Mouse (Mus musculus) heart, postnatal 0 days (tissue): Measurements from ENCODE around the gene Pde2a. TPM values are rescaled to one million over a fixed set of nuclear protein-coding genes. Genes with fewer than 3 reads are reported as not detected.

Experiments used
- ATAC-seq: fragments of 200-750 bp; cut with Nextera tagmentation; 2 replicates; pipeline ENCODE4 v1.8.0; 2017; ENCODE audit warnings: low read depth, moderate number of reproducible peaks, moderate library complexity; ENCODE audit not compliant: insufficient read depth
- DNase-seq: peaks from one replicate; pipeline ENCODE4 v3.0.0-alpha.2; 2016; ENCODE audit warnings: low spot score
- H3K27ac ChIP-seq: fragments of 300-500 bp; sonication (generic); 2 replicates; pipeline ENCODE4 v1.5.1; 2014; ENCODE audit warnings: low read depth, mild to moderate bottlenecking
- H3K27me3 ChIP-seq: fragments of 300-500 bp; sonication (generic); 2 replicates; pipeline ENCODE4 v1.6.1; 2014; ENCODE audit warnings: low read length, mixed read lengths; ENCODE audit not compliant: control insufficient read depth, insufficient read depth
- H3K36me3 ChIP-seq: fragments of 300-500 bp; sonication (generic); replicated peaks from 2 replicates; pipeline ENCODE4 v1.6.1; 2014; ENCODE audit warnings: low read length, mixed read lengths; ENCODE audit not compliant: control insufficient read depth, insufficient read depth
- H3K4me1 ChIP-seq: fragments of 300-500 bp; sonication (generic); 2 replicates; pipeline ENCODE4 v1.6.1; 2014; ENCODE audit warnings: antibody characterized with exemption; ENCODE audit not compliant: control insufficient read depth, insufficient read depth
- H3K4me2 ChIP-seq: fragments of 300-500 bp; sonication (generic); 2 replicates; pipeline ENCODE4 v1.6.1; 2014; ENCODE audit warnings: low read depth, mild to moderate bottlenecking, low read length, moderate library complexity
- H3K4me3 ChIP-seq: fragments of 300-500 bp; sonication (generic); 2 replicates; pipeline ENCODE4 v1.5.1; 2014; ENCODE audit warnings: low read depth, low read length
- H3K9ac ChIP-seq: fragments of 300-500 bp; sonication (generic); replicated peaks from 2 replicates; pipeline ENCODE4 v1.6.1; 2014; ENCODE audit warnings: low read depth, low read length, mixed read lengths
- H3K9me3 ChIP-seq: fragments of 300-500 bp; sonication (generic); replicated peaks from 2 replicates; pipeline ENCODE4 v1.6.1; 2016; ENCODE audit warnings: low read length; ENCODE audit not compliant: control insufficient read depth
- CTCF ChIP-seq: IDR thresholded peaks from 2 replicates; pipeline ENCODE4 v1.5.1; 2016; ENCODE audit warnings: antibody characterized with exemption, control low read depth, low read depth
- EP300 ChIP-seq: IDR thresholded peaks from 2 replicates; pipeline ENCODE4 v1.6.1; 2016; ENCODE audit warnings: antibody characterized with exemption, low read depth
- WGBS: fragments of 180-500 bp; shearing (Covaris S2); extraction: QIAGEN DNeasy Blood & Tissue Kit; methylation state at CpG from one replicate; pipeline ENCODE4 v1.1.7; 2014; 5-methylcytosine and 5-hydroxymethylcytosine counted together
- polyA plus RNA-seq: library from polyadenylated mRNA; unstranded; fragments of >200 nt; fragmentation: Nextera tagmentation; extraction: Ambion mirVana; gene quantifications from 2 replicates; pipeline ENCODE4 v1.2.1, GENCODE M21; 2015
- total RNA-seq: library from RNA; depleted of rRNA; stranded (reverse); fragments of >200 nt; gene quantifications from 2 replicates; pipeline ENCODE4 v1.2.3, GENCODE M21; 2014; ENCODE audit warnings: low replicate concordance

The Pde2a gene
- total and polyA plus RNA-seq, 2 experiments from 2014 or later, result 4.7 to 19.3 TPM

- H3K4me3 ChIP-seq, result no peak overlapping the region
- H3K9me3 ChIP-seq, result no peaks in the 10 kb centered on the region
- H3K9ac ChIP-seq, result no peak overlapping the region; the same call in 1 of the 2 replicates
- TF ChIP-seq EP300, result no peak; the same call in 1 of the 2 replicates
- TF ChIP-seq CTCF, result no peak
- ATAC-seq (peak; percentile 50), DNase-seq (no peak)
- H3K27ac ChIP-seq, result peak overlapping the region; percentile 84
- H3K4me2 ChIP-seq, result no peak overlapping the region
- no peaks in the 10 kb centered on the region for H3K36me3 ChIP-seq
- peaks cover 49% of the 10 kb centered on the region for H3K4me1 ChIP-seq
- 67% methylated on average over 8 of the region's 8 CpGs for WGBS
- no peaks in the 10 kb centered on the region for H3K27me3 ChIP-seq
These were observed 44.5 kb downstream of the Pde2a start for GRCm38 (mm10) chr7:101465850-101466580.

GRCm38 (mm10) chr7:101466581-101467081 is 45.1 kb downstream of the Pde2a start:
- H3K4me3 ChIP-seq, result no peak overlapping the region
- no peaks in the 10 kb centered on the region for H3K36me3 ChIP-seq
- peak overlapping the region; percentile 84 for H3K27ac ChIP-seq
- peak; percentile 62 for ATAC-seq
- H3K4me1 ChIP-seq, result peaks cover 48% of the 10 kb centered on the region
- peak; percentile 26 for TF ChIP-seq CTCF
- TF ChIP-seq EP300, result no peak
- no peaks in the 10 kb centered on the region for H3K27me3 ChIP-seq
- H3K4me2 ChIP-seq, result no peak overlapping the region
- H3K9ac ChIP-seq, result no peak overlapping the region
- no peaks in the 10 kb centered on the region for H3K9me3 ChIP-seq
- peak; percentile 74 for DNase-seq
- 56% methylated on average over 6 of the region's 6 CpGs for WGBS

GRCm38 (mm10) chr7:101471423-101471822 is 49.9 kb downstream of the Pde2a start:
- TF ChIP-seq CTCF (no peak), EP300 (no peak)
- H3K27ac ChIP-seq, result no peak overlapping the region
- no peaks in the 10 kb centered on the region for H3K36me3 ChIP-seq
- H3K9me3 ChIP-seq, result no peaks in the 10 kb centered on the region
- no peak overlapping the region for H3K9ac ChIP-seq
- DNase-seq (no peak), ATAC-seq (no peak)
- H3K4me1 ChIP-seq, result peaks cover 43% of the 10 kb centered on the region
- WGBS, result 79% methylated on average over 2 of the region's 2 CpGs
- H3K4me3 ChIP-seq, result no peak overlapping the region
- no peak overlapping the region for H3K4me2 ChIP-seq
- no peaks in the 10 kb centered on the region for H3K27me3 ChIP-seq

- no peak overlapping the region for H3K4me3 ChIP-seq
- H3K27ac ChIP-seq, result peak overlapping the region; percentile 68
- no peaks in the 10 kb centered on the region for H3K9me3 ChIP-seq
- ATAC-seq (no peak), DNase-seq (no peak)
- TF ChIP-seq EP300 (no peak), CTCF (no peak)
- no peak overlapping the region for H3K4me2 ChIP-seq
- H3K4me1 ChIP-seq, result peaks cover 37% of the 10 kb centered on the region
- H3K27me3 ChIP-seq, result no peaks in the 10 kb centered on the region
- WGBS, result 68% methylated on average over 3 of the region's 3 CpGs
- H3K36me3 ChIP-seq, result no peaks in the 10 kb centered on the region
- no peak overlapping the region for H3K9ac ChIP-seq
These were observed 50.5 kb downstream of the Pde2a start for GRCm38 (mm10) chr7:101471968-101472480.

GRCm38 (mm10) chr7:101472598-101473558 is 51.4 kb downstream of the Pde2a start:
- Histone ChIP-seq H3K4me1 (peaks cover 36% of the 10 kb centered on the region), H3K27me3 (no peaks in the 10 kb centered on the region), H3K36me3 (no peaks in the 10 kb centered on the region), H3K9ac (no peak overlapping the region), H3K4me3 (no peak overlapping the region), H3K27ac (peak overlapping the region; percentile 68), H3K9me3 (no peaks in the 10 kb centered on the region), H3K4me2 (peak overlapping the region; percentile 29; the same call in 1 of the 2 replicates)
- 21% methylated on average over 10 of the region's 10 CpGs for WGBS
- ATAC-seq (peak; percentile 54), DNase-seq (peak; percentile 55)
- no peak for TF ChIP-seq CTCF
